Mouse (Mus musculus) hindbrain, postnatal 0 days (tissue): ENCODE data around the gene Prss36. TPM values are rescaled to one million over a fixed set of nuclear protein-coding genes. Genes with fewer than 3 reads are reported as not detected.

ENCODE experiments used
- ATAC-seq: fragments of 200-750 bp; cut with Nextera tagmentation; 2 replicates; pipeline ENCODE4 v1.8.0; 2017; ENCODE audit warnings: mild to moderate bottlenecking, moderate TSS enrichment, moderate library complexity
- DNase-seq: peaks from one replicate; pipeline ENCODE4 v3.0.0-alpha.2; 2015; ENCODE audit warnings: low spot score
- H3K27ac ChIP-seq: fragments of 300-500 bp; sonication (generic); 2 replicates; pipeline ENCODE4 v1.5.1; 2014; ENCODE audit warnings: mild to moderate bottlenecking
- H3K27me3 ChIP-seq: fragments of 300-500 bp; sonication (generic); 2 replicates; pipeline ENCODE4 v1.6.1; 2014; ENCODE audit warnings: low read length, mixed read lengths; ENCODE audit not compliant: insufficient read depth
- H3K36me3 ChIP-seq: fragments of 300-500 bp; sonication (generic); 2 replicates; pipeline ENCODE4 v1.6.1; 2014; ENCODE audit warnings: low read length, mixed read lengths; ENCODE audit not compliant: insufficient read depth
- H3K4me1 ChIP-seq: fragments of 300-500 bp; sonication (generic); 2 replicates; pipeline ENCODE4 v1.6.1; 2014; ENCODE audit warnings: antibody characterized with exemption, low read length, mixed read lengths; ENCODE audit not compliant: insufficient read depth
- H3K4me2 ChIP-seq: fragments of 300-500 bp; sonication (generic); 2 replicates; pipeline ENCODE4 v1.6.1; 2014; ENCODE audit warnings: low read depth, mild to moderate bottlenecking, low read length, moderate library complexity, mixed read lengths
- H3K4me3 ChIP-seq: fragments of 300-500 bp; sonication (generic); 2 replicates; pipeline ENCODE4 v1.5.1; 2014; ENCODE audit warnings: low read length
- H3K9ac ChIP-seq: fragments of 300-500 bp; sonication (generic); replicated peaks from 2 replicates; pipeline ENCODE4 v1.6.1; 2014; ENCODE audit warnings: mild to moderate bottlenecking, low read length, moderate library complexity, mixed read lengths
- H3K9me3 ChIP-seq: fragments of 300-500 bp; sonication (generic); 2 replicates; pipeline ENCODE4 v1.6.1; 2016; ENCODE audit warnings: low read length, mixed read lengths
- CTCF ChIP-seq: IDR thresholded peaks from 2 replicates; pipeline ENCODE4 v1.5.1; 2016; ENCODE audit warnings: antibody characterized with exemption, control low read depth, low read depth
- WGBS: fragments of 180-500 bp; shearing (Covaris S2); extraction: QIAGEN DNeasy Blood & Tissue Kit; methylation state at CpG from one replicate; pipeline ENCODE4 v1.1.7; 2014; 5-methylcytosine and 5-hydroxymethylcytosine counted together
- polyA plus RNA-seq: library from polyadenylated mRNA; unstranded; fragments of >200 nt; fragmentation: Nextera tagmentation; extraction: Ambion mirVana; gene quantifications from 2 replicates; pipeline ENCODE4 v1.2.1, GENCODE M21; 2015
- total RNA-seq: library from RNA; depleted of rRNA; stranded (reverse); fragments of >200 nt; gene quantifications from 2 replicates; pipeline ENCODE4 v1.2.3, GENCODE M21; 2014

The Prss36 gene
- total and polyA plus RNA-seq, 2 experiments from 2014 or later, result 16.5 to 19.9 TPM

- TF ChIP-seq CTCF, result no peak
- peaks cover 32% of the 10 kb centered on the region; the same call in 1 of the 2 replicates for H3K36me3 ChIP-seq
- DNase-seq, result no peak
These were observed 38.6 kb downstream of the Prss36 start for GRCm38 (mm10) chr7:127907939-127908338.

GRCm38 (mm10) chr7:127903971-127904796 is 42.3 kb downstream of the Prss36 start, which contains the start of gene Bckdk:
Gene Bckdk, plus strand, starts transcription at chr7:127904082.
- Histone ChIP-seq H3K27me3 (no peaks in the 10 kb centered on the region), H3K4me2 (peak within 1 kb of the TSS; percentile 76), H3K9ac (peak within 1 kb of the TSS; percentile 79), H3K36me3 (peaks cover 30% of the 10 kb centered on the region; the same call in 1 of the 2 replicates), H3K4me3 (peak within 1 kb of the TSS; percentile 70), H3K27ac (peak within 1 kb of the TSS; percentile 83), H3K4me1 (0 out of 2 replicates have a peak, but pooled peaks cover 6% of the 10 kb centered on the region), H3K9me3 (no peaks in the 10 kb centered on the region)
- DNase-seq, result peak; percentile 92
- TF ChIP-seq CTCF, result peak; percentile 39
- 8% methylated on average over 38 of the region's 38 CpGs for WGBS
- ATAC-seq, result peak; percentile 95

More at GRCm38 (mm10) chr7:127907939-127908338, 38.6 kb downstream of the Prss36 start:
- Histone ChIP-seq H3K27me3 (no peaks in the 10 kb centered on the region), H3K9ac (no peak overlapping the region), H3K4me3 (no peak overlapping the region), H3K9me3 (no peaks in the 10 kb centered on the region), H3K4me1 (0 out of 2 replicates have a peak, but pooled peaks cover 7% of the 10 kb centered on the region), H3K4me2 (no peak overlapping the region), H3K27ac (no peak overlapping the region)
- 96% methylated on average over 12 of the region's 12 CpGs for WGBS
- no peak for ATAC-seq

DNA sequence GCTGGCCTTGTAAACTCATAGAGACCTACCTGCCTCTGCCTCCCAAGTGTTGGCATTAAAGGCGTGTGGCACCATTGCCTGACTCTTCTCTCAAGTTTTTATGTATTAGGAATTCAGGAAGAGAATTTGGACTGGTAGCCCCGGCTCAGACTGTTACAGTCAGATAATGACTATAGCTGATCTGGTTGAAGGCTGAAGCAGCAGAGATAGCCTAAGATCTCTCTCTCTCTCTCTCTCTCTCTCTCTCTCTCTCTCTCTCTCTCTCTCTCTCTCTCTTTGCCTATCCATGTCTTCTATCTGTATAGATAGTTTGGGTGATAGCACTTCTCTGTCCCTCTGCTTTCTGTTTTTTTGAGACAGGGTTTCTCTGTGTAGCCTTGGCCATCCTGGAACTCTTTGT is 44.8 kb downstream of the Prss36 start:
- DNase-seq (no peak), ATAC-seq (no peak)
- TF ChIP-seq CTCF, result no peak
- no peak overlapping the region for H3K4me2 ChIP-seq
- H3K4me3 ChIP-seq, result no peak overlapping the region
- H3K4me1 ChIP-seq, result 0 out of 2 replicates have a peak, but pooled peaks cover 6% of the 10 kb centered on the region
- peaks cover 11% of the 10 kb centered on the region; the same call in 1 of the 2 replicates for H3K36me3 ChIP-seq
- H3K9me3 ChIP-seq, result no peaks in the 10 kb centered on the region
- H3K27ac ChIP-seq, result no peak overlapping the region
- H3K9ac ChIP-seq, result no peak overlapping the region
- no peaks in the 10 kb centered on the region for H3K27me3 ChIP-seq
- 71% methylated on average over 2 of the region's 2 CpGs for WGBS

DNA sequence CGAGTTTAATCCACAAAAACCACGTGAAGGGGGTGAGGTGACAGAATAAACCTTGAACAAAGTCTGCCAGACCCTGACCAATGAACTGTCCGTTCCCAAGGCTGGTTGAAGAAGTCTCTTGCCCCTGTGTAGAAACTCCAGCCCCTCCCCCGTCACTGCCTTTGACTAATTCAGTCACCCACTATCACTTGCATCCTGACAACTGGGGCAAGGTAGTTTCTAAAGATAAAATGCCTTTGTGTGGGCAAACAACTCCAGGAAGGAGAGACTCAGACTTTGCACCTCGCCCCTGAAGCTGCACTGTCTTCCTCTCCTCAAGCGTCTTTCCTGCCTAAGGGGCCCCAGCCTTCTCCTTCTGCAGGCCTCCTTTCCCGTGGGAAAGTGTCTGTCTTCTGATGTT is 46.5 kb downstream of the Prss36 start:
- Histone ChIP-seq H3K4me1 (0 out of 2 replicates have a peak, but pooled peaks cover 7% of the 10 kb centered on the region), H3K4me3 (no peak overlapping the region), H3K27me3 (no peaks in the 10 kb centered on the region), H3K4me2 (no peak overlapping the region), H3K9ac (no peak overlapping the region), H3K36me3 (no peaks in the 10 kb centered on the region), H3K27ac (no peak overlapping the region), H3K9me3 (no peaks in the 10 kb centered on the region)
- ATAC-seq (no peak), DNase-seq (no peak)
- no peak for TF ChIP-seq CTCF
- 54% methylated on average over 7 of the region's 7 CpGs for WGBS

DNA sequence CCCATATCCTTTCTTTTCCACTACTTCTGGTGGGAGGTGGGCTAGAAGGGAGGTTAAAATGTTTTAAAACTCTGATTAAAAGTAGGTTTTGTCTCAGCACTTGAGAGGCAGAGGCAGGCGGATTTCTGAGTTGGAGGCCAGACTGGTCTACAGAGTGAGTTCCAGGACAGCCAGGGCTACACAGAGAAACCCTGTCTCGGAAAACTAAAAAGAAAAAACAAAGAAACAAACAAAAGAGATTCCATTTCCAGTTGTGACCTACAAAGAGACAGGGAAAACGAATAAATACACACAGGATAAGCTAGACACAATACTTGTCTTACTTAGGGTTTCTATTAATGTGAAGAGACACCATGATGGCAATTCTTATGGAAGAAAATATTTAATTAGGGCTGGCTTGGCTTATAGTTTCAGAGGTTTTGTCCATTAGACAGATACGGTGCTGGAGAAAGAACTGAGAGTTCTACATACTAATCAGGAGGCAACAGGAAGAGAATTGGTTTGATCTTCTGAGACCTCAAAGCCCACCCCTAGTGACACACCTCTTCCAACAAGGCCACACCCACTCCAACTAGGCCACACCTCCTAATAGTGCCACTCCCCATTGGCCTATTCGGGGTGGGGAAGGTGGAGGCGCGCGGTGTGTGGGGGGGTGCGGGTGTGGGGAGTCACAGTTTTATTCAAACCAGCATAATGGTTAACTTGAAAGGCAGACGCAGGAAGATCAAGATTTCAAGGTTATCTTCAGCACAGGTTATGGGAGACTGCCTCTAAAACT is 48.2 kb downstream of the Prss36 start:
- no peak overlapping the region for H3K27ac ChIP-seq
- no peak overlapping the region for H3K9ac ChIP-seq
- no peaks in the 10 kb centered on the region for H3K27me3 ChIP-seq
- DNase-seq (no peak), ATAC-seq (no peak)
- H3K4me2 ChIP-seq, result no peak overlapping the region
- no peak overlapping the region for H3K4me3 ChIP-seq
- H3K4me1 ChIP-seq, result peaks cover 10% of the 10 kb centered on the region; the same call in 1 of the 2 replicates
- no peaks in the 10 kb centered on the region for H3K36me3 ChIP-seq
- no peak for TF ChIP-seq CTCF
- WGBS, result 35% methylated on average over 10 of the region's 10 CpGs
- no peaks in the 10 kb centered on the region for H3K9me3 ChIP-seq

DNA sequence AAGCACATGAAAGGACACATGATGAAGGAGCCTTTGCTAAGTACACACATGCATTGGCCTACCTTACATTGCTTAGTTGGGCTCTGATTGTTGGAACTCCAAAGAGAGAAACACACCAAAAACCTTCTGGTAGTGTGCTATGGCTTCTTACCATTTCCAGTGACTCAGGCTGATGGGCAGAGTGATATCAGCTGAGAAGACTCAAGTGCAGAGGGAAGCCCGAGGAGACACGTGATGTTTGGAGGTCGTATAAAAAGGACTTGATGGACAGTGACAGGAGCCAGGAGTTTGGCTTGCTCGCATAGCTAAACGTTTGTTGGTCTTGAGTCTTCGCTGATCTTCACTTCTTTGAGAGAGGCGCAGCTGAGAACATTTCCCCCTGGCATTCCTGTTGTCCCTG is 49.0 kb downstream of the Prss36 start:
- Histone ChIP-seq H3K27me3 (no peaks in the 10 kb centered on the region), H3K4me2 (no peak overlapping the region), H3K27ac (no peak overlapping the region), H3K36me3 (0 out of 2 replicates have a peak, but pooled peaks cover 3% of the 10 kb centered on the region), H3K9ac (no peak overlapping the region), H3K9me3 (no peaks in the 10 kb centered on the region), H3K4me1 (peaks cover 10% of the 10 kb centered on the region; the same call in 1 of the 2 replicates), H3K4me3 (no peak overlapping the region)
- DNase-seq (no peak), ATAC-seq (no peak)
- 89% methylated on average over 7 of the region's 7 CpGs for WGBS
- no peak for TF ChIP-seq CTCF
